Mouse (Mus musculus) right cerebral cortex, postnatal 14 days (tissue): ENCODE data around the gene Lrrc29.

Experiments
- DNase-seq: peaks from one replicate; pipeline ENCODE4 v3.0.0; 2022

Lrrc29 gene

GRCm38 (mm10) chr8:105263244-105263912 lies 62.7 kb downstream of the Lrrc29 start:
- no peak for DNase-seq
